Mouse (Mus musculus): ENCODE data around the gene Gal3st2. TPM values are rescaled to one million over a fixed set of nuclear protein-coding genes. Genes with fewer than 3 reads are reported as not detected.

The Gal3st2 gene
- polyA plus RNA-seq (2015; fragmentation: Nextera tagmentation; extraction: Ambion mirVana): not detected in 2 replicates

GRCm38 (mm10) chr1:93861048-93861447 lies at the start of gene Gal3st2:
TSS of gene Gal3st2 (plus strand) at chr1:93861306.

GRCm38 (mm10) chr1:93824609-93825008 lies 36.5 kb upstream of the Gal3st2 start, which contains the start of gene D2hgdh:
TSS of gene D2hgdh (plus strand) at chr1:93824909.

GRCm38 (mm10) chr1:93918011-93918410 lies 56.9 kb downstream of the Gal3st2 start, which contains the start of gene Gal3st2b:
TSS of gene Gal3st2b (plus strand) at chr1:93918311.

Other genes starting within 250 kb of the Gal3st2 start
- 66.7 and 78.0 TPM in 2 replicates for gene Stk25, start 202.6 kb upstream of the Gal3st2 start, polyA plus RNA-seq (2015; fragmentation: Nextera tagmentation; extraction: Ambion mirVana)
- 22.8 and 24.3 TPM in 2 replicates for gene Bok, start 175.6 kb upstream of the Gal3st2 start, polyA plus RNA-seq (2015; fragmentation: Nextera tagmentation; extraction: Ambion mirVana)
- 77.8 and 96.4 TPM in 2 replicates for gene Atg4b, start 109.8 kb upstream of the Gal3st2 start, polyA plus RNA-seq (2015; fragmentation: Nextera tagmentation; extraction: Ambion mirVana)
- 19.3 and 19.6 TPM in 2 replicates for gene Thap4, start 106.4 kb upstream of the Gal3st2 start, polyA plus RNA-seq (2015; fragmentation: Nextera tagmentation; extraction: Ambion mirVana)
- 214 and 231 TPM in 2 replicates for gene Dtymk, start 59.4 kb upstream of the Gal3st2 start, polyA plus RNA-seq (2015; fragmentation: Nextera tagmentation; extraction: Ambion mirVana)
- 11.7 and 12.3 TPM in 2 replicates for gene Ing5, start 57.3 kb upstream of the Gal3st2 start, polyA plus RNA-seq (2015; fragmentation: Nextera tagmentation; extraction: Ambion mirVana)
- gene D2hgdh, start 36.4 kb upstream of the Gal3st2 start, polyA plus RNA-seq (2015; fragmentation: Nextera tagmentation; extraction: Ambion mirVana): 7.0 and 7.8 TPM in 2 replicates
- gene Gal3st2b, start 57.0 kb downstream of the Gal3st2 start, polyA plus RNA-seq (2015; fragmentation: Nextera tagmentation; extraction: Ambion mirVana): not detected in 2 replicates
- not detected in 2 replicates for gene Gal3st2c, start 129.2 kb downstream of the Gal3st2 start, polyA plus RNA-seq (2015; fragmentation: Nextera tagmentation; extraction: Ambion mirVana)
- not detected in 2 replicates for gene Neu4, start 159.1 kb downstream of the Gal3st2 start, polyA plus RNA-seq (2015; fragmentation: Nextera tagmentation; extraction: Ambion mirVana)
- 0.19 and 0.36 TPM in 2 replicates for gene Pdcd1, start 191.2 kb downstream of the Gal3st2 start, polyA plus RNA-seq (2015; fragmentation: Nextera tagmentation; extraction: Ambion mirVana)

Data from spleen, postnatal 0 days (tissue).